Mouse (Mus musculus): Measurements from ENCODE around the gene Tacc2. TPM values are rescaled to one million over a fixed set of nuclear protein-coding genes. Genes with fewer than 3 reads are reported as not detected.

The Tacc2 gene
- total RNA-seq, 2 experiments from 2014 or later, result 515 to 576 TPM

DNA sequence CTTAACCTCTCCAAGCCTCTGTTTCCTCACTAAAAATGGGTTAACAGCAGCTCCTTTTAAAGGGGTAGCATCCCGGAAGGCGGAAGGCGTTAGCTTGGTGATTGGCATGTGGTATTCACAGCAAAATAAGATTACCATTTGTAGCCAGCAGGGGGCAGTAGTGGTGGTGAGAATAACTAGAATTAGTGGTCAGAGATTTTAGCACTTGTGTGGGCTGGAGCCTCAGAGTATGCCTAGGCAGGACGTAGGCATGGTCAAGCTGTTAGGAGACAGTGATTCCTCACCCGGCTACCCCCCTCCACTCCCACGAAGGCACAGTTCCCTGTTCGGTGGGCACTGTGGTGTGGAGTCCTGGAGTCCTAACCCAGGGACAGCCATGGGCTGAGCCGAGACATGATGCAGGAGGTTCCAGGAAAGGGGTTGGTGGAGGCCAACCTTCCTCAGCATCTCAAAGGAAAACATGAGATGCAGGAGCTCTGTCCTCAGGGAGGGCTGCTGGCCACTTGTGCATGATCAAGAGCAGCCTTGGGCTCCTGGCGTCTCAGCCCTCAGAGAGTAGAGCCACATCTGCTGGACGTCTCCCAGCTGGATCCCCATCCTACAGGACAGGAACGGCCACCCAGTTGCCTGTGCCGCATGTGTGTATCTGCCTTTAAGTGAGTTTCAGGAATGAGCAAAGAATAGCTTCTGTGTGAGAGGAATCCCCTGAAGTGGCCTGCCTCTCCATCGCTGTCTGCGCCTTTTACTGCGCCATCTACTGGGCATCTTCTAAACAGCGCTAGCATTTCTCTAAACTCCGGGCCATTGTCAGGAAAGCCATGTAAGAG lies 185.0 kb downstream of the Tacc2 start:
- Histone ChIP-seq H3K4me3 (no peak overlapping the region), H3K27ac (peak overlapping the region; percentile 9; the same call in 1 of the 2 replicates)
- peak; percentile 79 for TF ChIP-seq CTCF (IDR thresholded peaks at IDR 0.05)
- intact Hi-C loops (cut with DNase I), result loop anchor here (1.0 to 10.0 kb wide), 2 partner anchors 89 to 227 kb away; no protein-coding TSS in a partner anchor
- DNase-seq, result peak; percentile 64

DNA sequence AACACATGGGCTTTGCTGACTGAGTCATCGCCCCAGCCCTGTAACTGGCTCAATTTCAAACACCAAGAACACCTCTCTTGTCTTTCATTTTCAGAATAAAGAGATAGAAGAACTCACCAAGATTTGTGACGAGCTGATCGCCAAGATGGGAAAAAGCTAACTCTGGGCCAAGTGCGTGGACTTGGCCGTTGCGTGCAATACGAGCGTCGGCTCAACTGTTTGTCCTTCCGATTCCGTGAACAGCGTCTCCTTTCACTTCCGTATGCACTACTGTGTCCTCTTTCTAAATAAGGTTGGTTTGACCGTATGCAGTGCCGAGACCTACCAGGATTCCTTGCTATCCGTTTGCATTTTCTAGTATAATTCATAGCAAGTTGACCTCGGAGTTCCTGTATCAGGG lies 186.9 kb downstream of the Tacc2 start:
- TF ChIP-seq CTCF (IDR thresholded peaks at IDR 0.05), result no peak
- H3K4me3 ChIP-seq, result no peak overlapping the region
- DNase-seq, result no peak
- intact Hi-C loops (cut with DNase I), result loop anchor here (10.0 kb wide), 1 partner anchor 229 kb away; no protein-coding TSS in a partner anchor
- no peak overlapping the region for H3K27ac ChIP-seq

DNA sequence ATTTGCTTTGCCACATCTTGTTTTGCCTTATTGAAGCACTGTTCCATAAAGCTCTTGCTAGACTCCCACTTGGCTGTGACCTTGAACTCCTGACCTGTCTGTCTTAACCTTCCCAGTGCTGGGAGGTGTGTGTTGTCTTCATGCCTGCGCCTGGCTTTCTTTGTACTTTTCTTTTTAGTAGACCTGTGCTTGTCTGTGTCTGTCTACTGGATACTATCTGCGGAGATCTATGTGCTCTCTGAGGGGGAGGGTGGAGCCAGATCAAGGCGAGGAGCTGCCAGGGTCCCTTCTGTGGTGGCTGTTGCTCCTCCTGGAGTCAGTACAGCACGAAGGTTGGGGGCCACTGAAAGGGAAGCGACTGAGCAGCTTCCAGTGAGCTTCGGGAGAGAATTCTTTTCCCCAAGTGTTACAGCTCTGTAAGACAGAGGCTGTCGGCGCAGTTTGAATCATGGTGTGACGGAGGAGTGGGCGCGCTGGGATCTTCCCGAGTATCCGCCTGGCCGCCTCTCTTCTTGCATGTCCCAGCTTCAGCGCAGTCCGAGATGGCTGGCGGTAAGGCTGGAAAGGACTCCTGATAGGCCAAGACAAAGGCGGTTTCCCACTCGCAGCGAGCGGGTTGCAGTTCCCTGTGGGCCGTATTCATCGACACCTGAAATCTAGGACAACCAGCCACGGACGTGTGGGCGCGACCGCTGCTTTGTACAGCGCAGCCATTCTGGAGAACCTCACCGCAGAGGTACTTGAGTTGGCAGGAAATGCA lies 189.4 kb downstream of the Tacc2 start:
- no peak overlapping the region for H3K27ac ChIP-seq
- no peak overlapping the region for H3K4me3 ChIP-seq
- intact Hi-C loops (cut with DNase I), result loop anchor here (10.0 kb wide), 1 partner anchor 232 kb away; no protein-coding TSS in a partner anchor
- TF ChIP-seq CTCF (IDR thresholded peaks at IDR 0.05), result no peak
- DNase-seq, result no peak

DNA sequence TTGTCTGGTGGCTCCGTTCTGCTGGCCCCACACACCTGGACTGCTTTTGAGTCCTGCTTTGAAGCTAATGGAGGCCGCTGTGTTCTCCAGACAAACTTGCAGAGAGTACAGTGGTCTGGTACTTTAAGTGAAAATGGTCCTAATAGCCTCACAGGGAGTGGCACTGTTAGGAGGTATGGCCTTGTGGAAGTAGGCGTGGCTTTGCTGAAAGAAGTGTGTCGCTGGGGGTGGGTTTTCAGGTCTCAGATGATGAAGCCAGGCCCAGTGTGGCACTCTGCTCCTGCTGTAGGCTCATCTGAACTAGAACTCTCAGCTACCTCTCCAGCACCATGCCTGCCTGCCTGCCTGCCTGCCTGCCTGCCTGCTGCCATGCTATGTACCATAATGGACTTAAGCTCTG lies 190.9 kb downstream of the Tacc2 start:
- DNase-seq, result no peak
- H3K27ac ChIP-seq, result no peak overlapping the region
- no peak for TF ChIP-seq CTCF (IDR thresholded peaks at IDR 0.05)
- H3K4me3 ChIP-seq, result no peak overlapping the region
- intact Hi-C loops (cut with DNase I), result loop anchor here (10.0 kb wide), 1 partner anchor 233 kb away; no protein-coding TSS in a partner anchor

DNA sequence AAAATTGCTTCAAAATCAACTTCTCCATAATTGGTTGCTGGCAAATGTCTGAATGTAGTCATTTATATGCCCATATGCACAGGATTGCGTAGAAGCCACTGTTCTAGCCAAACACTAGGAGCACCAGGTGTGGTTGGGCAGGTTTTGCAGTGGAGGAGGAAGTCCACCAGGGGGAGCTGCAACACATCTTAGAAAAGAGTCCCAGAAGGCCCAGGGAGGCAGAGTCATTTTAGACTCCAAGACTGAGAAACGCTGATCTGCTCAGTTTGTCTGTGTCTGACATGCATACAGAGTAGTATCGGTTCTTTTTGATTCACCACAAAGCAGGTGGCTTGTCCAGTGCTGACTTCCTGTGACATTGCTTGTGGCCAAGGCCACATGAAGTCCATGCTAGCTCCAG lies 193.5 kb downstream of the Tacc2 start:
- Histone ChIP-seq H3K27ac (peak overlapping the region; percentile 48; the same call in 1 of the 2 replicates), H3K4me3 (no peak overlapping the region)
- intact Hi-C loops (cut with DNase I), result loop anchor here (5.0 to 10.0 kb wide), 2 partner anchors 57 to 274 kb away; no protein-coding TSS in a partner anchor
- DNase-seq, result peak; percentile 82
- TF ChIP-seq CTCF (IDR thresholded peaks at IDR 0.05), result peak; percentile 96

DNA sequence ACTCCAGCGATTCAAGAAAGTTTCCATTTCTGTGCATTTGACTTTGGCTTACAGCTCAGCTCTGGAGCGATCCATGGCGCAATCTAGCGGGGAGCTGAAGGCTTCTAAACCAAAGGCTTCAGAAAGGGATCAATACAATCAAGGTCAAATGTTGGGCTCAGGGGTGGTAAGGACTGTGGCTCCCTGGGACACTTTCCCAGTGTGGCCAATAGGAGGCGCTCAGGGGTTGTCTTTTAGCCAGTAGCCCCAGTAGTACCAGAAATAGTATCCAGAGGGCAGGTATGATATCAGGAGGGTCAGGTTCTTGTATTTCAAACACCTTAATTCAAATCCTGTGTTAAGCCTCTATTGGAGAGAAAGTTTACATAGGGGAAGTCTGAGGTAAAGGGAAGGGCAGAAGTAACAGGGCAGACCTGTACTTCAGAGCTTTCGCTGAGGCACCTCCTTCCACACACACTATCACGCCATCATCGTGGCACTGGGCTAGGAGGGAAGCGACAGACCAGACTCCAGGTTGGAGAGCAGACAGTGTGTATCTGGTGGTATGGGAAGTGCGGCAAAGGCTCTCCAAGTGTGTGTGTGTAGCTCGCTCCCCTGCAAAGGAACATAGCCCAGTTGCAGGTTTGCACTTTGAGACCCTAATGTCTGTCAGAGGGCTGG lies 196.1 kb downstream of the Tacc2 start:
- TF ChIP-seq CTCF (IDR thresholded peaks at IDR 0.05), result peak; percentile 81
- DNase-seq, result peak; percentile 56
- intact Hi-C loops (cut with DNase I), result loop anchor here (1.0 to 10.0 kb wide), 3 partner anchors 54 to 272 kb away; no protein-coding TSS in a partner anchor
- no peak overlapping the region for H3K27ac ChIP-seq
- H3K4me3 ChIP-seq, result no peak overlapping the region

DNA sequence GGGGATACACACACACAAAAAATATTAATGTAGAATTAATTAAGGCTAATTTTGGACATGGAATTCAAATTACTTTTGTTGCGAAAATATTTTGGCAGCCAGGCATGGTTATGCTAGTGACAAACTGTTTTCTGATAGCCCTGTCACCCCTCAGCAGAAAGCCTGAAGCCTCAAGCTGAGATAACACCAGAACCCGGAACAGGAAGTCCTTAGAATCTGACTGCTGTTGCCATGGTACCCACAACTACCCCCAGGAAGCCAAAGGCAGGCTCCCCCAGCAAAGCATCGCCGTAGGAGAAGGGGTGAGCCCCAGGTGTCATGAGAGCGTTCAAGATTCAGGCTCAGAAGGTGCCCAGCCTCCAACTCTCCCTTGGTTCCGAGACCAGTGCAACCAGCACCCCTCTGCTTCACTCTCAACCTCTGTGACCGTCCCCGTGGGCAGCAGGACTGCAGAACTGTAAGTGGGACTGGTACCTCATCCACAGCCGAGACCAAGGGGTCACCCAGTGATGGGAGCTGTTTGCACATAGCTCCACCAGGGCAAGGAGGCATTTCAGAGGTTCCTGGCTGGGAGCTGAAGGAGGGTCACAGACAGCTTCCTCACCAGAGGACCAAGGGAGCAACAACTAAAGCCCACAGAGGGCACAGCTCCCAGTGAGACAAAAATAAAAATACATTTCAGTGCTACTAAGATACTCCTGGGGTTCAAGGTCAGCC lies 196.8 kb downstream of the Tacc2 start, which contains the start of gene Btbd16:
TSS of gene Btbd16 (plus strand) at position 156 of the 717 bp plus-strand sequence.
- DNase-seq, result no peak
- H3K4me3 ChIP-seq, result no peak within 1 kb of the TSS
- H3K27ac ChIP-seq, result no peak within 1 kb of the TSS
- intact Hi-C loops (cut with DNase I), result loop anchor here (1.0 to 10.0 kb wide), 3 partner anchors 53 to 271 kb away; no protein-coding TSS in a partner anchor
- no peak for TF ChIP-seq CTCF (IDR thresholded peaks at IDR 0.05)

DNA sequence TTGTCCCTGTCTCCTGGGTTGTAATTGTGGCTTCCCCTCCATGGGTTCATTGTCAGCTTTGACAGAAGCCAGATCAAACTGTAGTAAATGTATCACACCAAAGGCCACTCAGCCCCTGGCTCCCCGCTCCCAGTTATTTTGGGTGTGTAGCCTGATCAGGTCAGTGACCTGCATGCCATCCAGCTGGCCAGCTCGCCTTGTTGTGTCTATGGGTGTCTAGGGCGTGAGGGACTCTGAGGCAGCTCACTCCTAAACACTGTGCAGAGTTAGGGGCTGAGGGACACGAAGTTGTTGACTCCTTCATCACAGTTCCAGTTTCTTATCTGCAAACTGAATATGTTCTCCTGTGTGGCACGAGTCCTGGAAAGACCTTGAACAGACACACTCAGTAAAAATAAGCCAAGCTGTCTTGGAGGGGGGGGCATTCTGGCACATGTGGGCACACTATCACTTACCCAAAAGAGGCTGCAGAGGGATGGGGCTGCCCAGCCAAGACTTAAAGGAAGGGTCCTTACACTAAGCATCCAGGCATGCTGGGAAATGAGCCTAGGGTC lies 203.7 kb downstream of the Tacc2 start:
- peak; percentile 76 for DNase-seq
- H3K27ac ChIP-seq, result peak overlapping the region; percentile 78
- TF ChIP-seq CTCF (IDR thresholded peaks at IDR 0.05), result no peak

DNA sequence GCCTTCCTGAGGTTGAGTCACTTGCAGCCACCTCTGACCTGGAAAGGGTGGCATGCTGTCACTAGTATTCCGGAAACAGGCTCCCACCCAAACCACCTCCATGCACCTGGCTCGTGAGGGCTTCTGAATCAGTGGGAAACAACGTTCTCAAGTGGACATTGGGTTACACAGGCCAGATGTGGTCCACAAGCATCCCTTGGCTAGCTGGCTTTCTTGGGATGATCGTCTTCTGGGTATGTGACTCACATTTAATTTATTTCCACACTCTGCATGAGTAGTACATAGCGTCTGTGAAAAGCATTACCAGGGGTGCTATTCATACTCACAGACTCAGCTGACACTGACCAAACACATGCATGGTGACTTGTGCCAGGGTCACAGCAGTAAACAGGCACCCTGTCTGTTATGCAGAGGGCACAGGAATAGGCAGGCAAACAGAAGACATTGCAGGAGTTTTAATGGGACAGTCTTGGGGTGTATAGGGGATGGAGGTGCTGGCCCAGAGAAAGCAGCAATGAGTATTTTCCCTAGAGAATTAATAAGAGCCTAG lies 205.3 kb downstream of the Tacc2 start:
- no peak for TF ChIP-seq CTCF (IDR thresholded peaks at IDR 0.05)
- Histone ChIP-seq H3K27ac (peak overlapping the region; percentile 78), H3K4me3 (no peak overlapping the region)
- intact Hi-C loops (cut with DNase I), result no loop called here
- DNase-seq, result peak; percentile 51

More for the DNA sequence above, 203.7 kb downstream of the Tacc2 start:
- no peak overlapping the region for H3K4me3 ChIP-seq
- intact Hi-C loops (cut with DNase I), result no loop called here

DNA sequence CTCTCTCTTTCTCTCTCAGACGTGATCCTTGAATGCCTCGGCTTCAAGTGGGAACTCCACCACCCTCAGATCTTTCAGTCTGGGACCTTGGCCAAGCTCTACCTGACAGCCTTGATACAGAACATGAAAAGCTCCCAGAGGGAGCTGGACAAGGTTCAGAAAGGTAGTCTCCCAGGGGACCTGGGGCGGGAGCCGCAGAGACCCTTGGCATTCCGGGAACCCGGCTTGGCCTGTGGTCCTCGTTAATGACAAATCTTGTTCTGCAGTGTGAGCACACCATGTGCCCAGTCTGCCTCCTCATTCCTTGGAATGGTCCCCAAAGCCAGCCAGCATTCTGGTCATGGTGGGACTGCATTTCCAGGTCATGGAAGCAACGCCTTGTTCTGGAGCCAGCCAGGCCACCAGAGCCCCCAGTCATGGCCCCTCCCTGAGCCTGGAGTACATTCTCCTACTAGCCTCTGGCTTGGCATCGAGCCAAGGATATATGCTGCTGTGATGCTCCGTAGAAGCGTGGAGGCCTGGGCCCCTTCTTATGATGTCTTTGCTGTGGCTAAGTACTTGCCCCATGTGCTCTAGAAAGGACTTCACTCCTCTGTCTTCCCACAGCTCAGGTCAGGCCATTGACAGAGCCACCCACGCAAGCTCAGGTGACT lies 208.8 kb downstream of the Tacc2 start:
- Histone ChIP-seq H3K27ac (peak overlapping the region; percentile 29; the same call in 1 of the 2 replicates), H3K4me3 (no peak overlapping the region)
- TF ChIP-seq CTCF (IDR thresholded peaks at IDR 0.05), result no peak
- no peak for DNase-seq
- intact Hi-C loops (cut with DNase I), result no loop called here

Data from gastrocnemius, adult 2 months (tissue).